Comparison of ENCODE assay signal across 8 mouse cellular contexts in the genomic region with DNA sequence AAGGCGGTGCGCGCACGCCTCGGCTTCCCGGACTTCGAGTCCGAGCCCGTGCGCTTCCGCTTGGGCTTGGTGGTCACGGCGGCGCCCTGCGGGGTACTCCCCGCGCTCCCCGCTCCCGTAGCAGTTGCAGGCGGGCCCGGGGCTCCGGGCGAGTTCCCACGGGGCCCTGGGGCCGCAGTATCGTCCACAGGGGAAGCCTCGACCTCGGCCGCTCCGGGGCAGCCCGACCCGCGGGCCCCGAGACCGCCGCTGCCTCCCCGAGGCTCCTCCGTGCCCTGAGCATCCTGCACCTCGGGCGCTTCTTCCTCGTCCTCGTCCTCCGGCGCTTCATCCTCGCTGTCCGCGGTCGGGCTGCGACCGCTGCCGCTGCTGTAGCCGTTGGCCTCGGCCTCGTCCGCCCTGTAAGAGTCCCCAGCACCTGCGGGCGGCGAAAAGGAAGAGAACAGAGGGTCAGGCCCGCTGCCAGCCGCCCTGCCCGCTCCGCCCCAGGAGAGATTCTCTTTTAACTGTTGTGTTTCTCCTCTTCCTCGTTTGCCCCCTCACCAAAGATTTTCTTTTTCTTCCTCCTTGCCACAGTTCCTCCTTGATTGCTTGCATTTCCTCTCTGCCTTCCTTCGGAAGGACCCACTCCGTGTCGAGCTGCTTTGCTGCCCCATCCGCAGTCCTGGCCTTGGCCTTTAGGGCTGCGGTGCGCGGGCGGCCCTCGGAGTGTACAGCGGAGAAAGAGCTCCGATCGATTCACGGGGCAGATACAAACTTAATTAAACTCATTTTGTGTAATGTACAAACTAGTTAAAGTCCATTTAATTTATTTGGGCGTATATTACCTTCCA. TPM values are rescaled to one million over a fixed set of nuclear protein-coding genes. Genes with fewer than 3 reads are reported as not detected.
DNase-seq lines count a peak whose midpoint lies in the region; ATAC-seq lines count a peak whose summit lies in the region.

No protein-coding gene starts in this region.

- H3K36me3 ChIP-seq in lung, embryonic 16.5 days (ENCODE audit: control insufficient read depth, insufficient read depth, low read length) = no peaks in the 10 kb centered on the region
- H3K36me3 ChIP-seq in forebrain, embryonic 13.5 days (ENCODE audit: poor library complexity, severe bottlenecking) = no peaks in the 10 kb centered on the region
- H3K36me3 ChIP-seq in limb, embryonic 13.5 days = no peaks in the 10 kb centered on the region
- H3K36me3 ChIP-seq in stomach, embryonic 16.5 days (ENCODE audit: control insufficient read depth, insufficient read depth, low read length) = no peaks in the 10 kb centered on the region

- WGBS in lung, embryonic 16.5 days = 1% methylated on average over 74 of the region's 77 CpGs
- WGBS in forebrain, embryonic 13.5 days = under 1% methylated on average over 77 of the region's 77 CpGs
- WGBS in limb, embryonic 13.5 days = under 1% methylated on average over 68 of the region's 77 CpGs
- WGBS in stomach, embryonic 16.5 days = under 1% methylated on average over 77 of the region's 77 CpGs

- H3K4me3 ChIP-seq in lung, embryonic 16.5 days (ENCODE audit: low read length) = peak overlapping the region; percentile 23
- H3K4me3 ChIP-seq in forebrain, embryonic 13.5 days = peak overlapping the region; percentile 26
- H3K4me3 ChIP-seq in limb, embryonic 13.5 days = peak overlapping the region; percentile 36
- H3K4me3 ChIP-seq in stomach, embryonic 16.5 days (replicated peaks; ENCODE audit: low read length) = peak overlapping the region; percentile 28

- no peak for DNase-seq in lung, postnatal 25 days (ENCODE audit: low spot score)
- no peak for DNase-seq in left cerebral cortex, postnatal 14 days (ENCODE audit: low spot score in 2 of 2)
- DNase-seq in MN1 (ENCODE audit: low spot score) = no peak

- H3K4me1 ChIP-seq in lung, embryonic 16.5 days (replicated peaks; ENCODE audit: control insufficient read depth, insufficient read depth, low read length) = peaks cover 9% of the 10 kb centered on the region; the same call in 1 of the 2 replicates
- peaks cover 30% of the 10 kb centered on the region for H3K4me1 ChIP-seq in forebrain, embryonic 13.5 days
- peaks cover 45% of the 10 kb centered on the region for H3K4me1 ChIP-seq in limb, embryonic 13.5 days
- H3K4me1 ChIP-seq in stomach, embryonic 16.5 days (ENCODE audit: control insufficient read depth, insufficient read depth, low read length) = peaks cover 14% of the 10 kb centered on the region

- H3K9me3 ChIP-seq in lung, embryonic 16.5 days (ENCODE audit: control insufficient read depth, low read length) = no peaks in the 10 kb centered on the region
- H3K9me3 ChIP-seq in forebrain, embryonic 13.5 days (replicated peaks) = no peaks in the 10 kb centered on the region
- no peaks in the 10 kb centered on the region for H3K9me3 ChIP-seq in limb, embryonic 13.5 days
- no peaks in the 10 kb centered on the region for H3K9me3 ChIP-seq in stomach, embryonic 16.5 days (replicated peaks; ENCODE audit: control insufficient read depth, low read length)

- intact Hi-C loops in left cerebral cortex, postnatal 14 days (cut with DNase I) = no loop called here

- H3K4me2 ChIP-seq in lung, embryonic 16.5 days (ENCODE audit: low read depth, low read length) = peak overlapping the region; percentile 41
- peak overlapping the region; percentile 40 for H3K4me2 ChIP-seq in forebrain, embryonic 13.5 days
- H3K4me2 ChIP-seq in limb, embryonic 13.5 days (replicated peaks) = peak overlapping the region; percentile 57
- H3K4me2 ChIP-seq in stomach, embryonic 16.5 days (ENCODE audit: low read depth, low read length) = peak overlapping the region; percentile 35

- H3K27me3 ChIP-seq in lung, embryonic 16.5 days (ENCODE audit: control insufficient read depth, insufficient read depth, low read depth, low read length) = peaks cover 92% of the 10 kb centered on the region
- H3K27me3 ChIP-seq in forebrain, embryonic 13.5 days = peaks cover 100% of the 10 kb centered on the region
- H3K27me3 ChIP-seq in limb, embryonic 13.5 days = peaks cover 100% of the 10 kb centered on the region
- peaks cover 88% of the 10 kb centered on the region for H3K27me3 ChIP-seq in stomach, embryonic 16.5 days (ENCODE audit: control insufficient read depth, insufficient read depth, low read length)

- H3K27ac ChIP-seq in lung, embryonic 16.5 days (ENCODE audit: low read length) = no peak overlapping the region
- no peak overlapping the region for H3K27ac ChIP-seq in forebrain, embryonic 13.5 days
- H3K27ac ChIP-seq in limb, embryonic 13.5 days = no peak overlapping the region
- H3K27ac ChIP-seq in stomach, embryonic 16.5 days (ENCODE audit: low read length) = no peak overlapping the region

- no peak overlapping the region for H3K9ac ChIP-seq in lung, embryonic 16.5 days (ENCODE audit: low read length)
- H3K9ac ChIP-seq in forebrain, embryonic 13.5 days = no peak overlapping the region
- no peak overlapping the region for H3K9ac ChIP-seq in limb, embryonic 13.5 days
- H3K9ac ChIP-seq in stomach, embryonic 16.5 days (ENCODE audit: low read length) = no peak overlapping the region

- no peak for ATAC-seq in lung, embryonic 16.5 days (ENCODE audit: low read depth)
- ATAC-seq in forebrain, embryonic 13.5 days = no peak
- no peak for ATAC-seq in limb, embryonic 13.5 days (ENCODE audit: low FRiP score, low read depth)
- ATAC-seq in stomach, embryonic 16.5 days (ENCODE audit: insufficient read depth, low FRiP score) = no peak
- no peak for ATAC-seq in monocyte, adult 5-6 weeks (replicated peaks; ENCODE audit: insufficient number of reproducible peaks, low FRiP score, low TSS enrichment, poor library complexity, severe bottlenecking)

RNA-seq across cellular contexts. Expression of gene Nkx1-1, which starts 2.4 kb away (rescaled TPM):
- polyA plus RNA-seq in lung, embryonic 16.5 days (2015; fragmentation: Nextera tagmentation; extraction: Ambion mirVana) = not detected in 2 replicates
- polyA plus RNA-seq in forebrain, embryonic 13.5 days (2015; fragmentation: Nextera tagmentation; extraction: Ambion mirVana) = not detected in 2 replicates
- polyA plus RNA-seq in limb, embryonic 13.5 days (2015; fragmentation: Nextera tagmentation; extraction: Ambion mirVana) = not detected in 2 replicates
- polyA plus RNA-seq in stomach, embryonic 16.5 days (2015; fragmentation: Nextera tagmentation; extraction: Ambion mirVana) = not detected in 2 replicates
- not detected in 3 replicates for total RNA-seq in monocyte, adult 5-6 weeks (2017)
- not detected for total RNA-seq in left cerebral cortex, postnatal 14 days (2021)

RNA-seq across cellular contexts. Expression of gene Uvssa, which starts 53.0 kb away (rescaled TPM):
- 8.6 and 9.2 TPM in 2 replicates for polyA plus RNA-seq in lung, embryonic 16.5 days (2015; fragmentation: Nextera tagmentation; extraction: Ambion mirVana)
- polyA plus RNA-seq in forebrain, embryonic 13.5 days (2015; fragmentation: Nextera tagmentation; extraction: Ambion mirVana) = 8.0 and 8.2 TPM in 2 replicates
- 13.1 and 13.9 TPM in 2 replicates for polyA plus RNA-seq in limb, embryonic 13.5 days (2015; fragmentation: Nextera tagmentation; extraction: Ambion mirVana)
- polyA plus RNA-seq in stomach, embryonic 16.5 days (2015; fragmentation: Nextera tagmentation; extraction: Ambion mirVana) = 9.5 and 9.8 TPM in 2 replicates
- total RNA-seq in monocyte, adult 5-6 weeks (2017) = 13.1 to 21.7 TPM (median 14.7 TPM) in 3 replicates
- 1 to 10 TPM; 6.8 to 7.9 TPM for total RNA-seq in left cerebral cortex, postnatal 14 days (2021)
